Mouse (Mus musculus) E14TG2a.4 (cell line): Measurements from ENCODE around the gene Ccdc61.

ENCODE experiments used
- CTCF ChIP-seq: conservative IDR thresholded peaks from 2 replicates; pipeline ENCODE4 v1.5.1; 2014; ENCODE audit warnings: low read length
- NANOG ChIP-seq: IDR thresholded peaks from 2 replicates; pipeline ENCODE4 v1.6.1; 2014; ENCODE audit warnings: borderline replicate concordance, low read length, mixed read lengths

DNA sequence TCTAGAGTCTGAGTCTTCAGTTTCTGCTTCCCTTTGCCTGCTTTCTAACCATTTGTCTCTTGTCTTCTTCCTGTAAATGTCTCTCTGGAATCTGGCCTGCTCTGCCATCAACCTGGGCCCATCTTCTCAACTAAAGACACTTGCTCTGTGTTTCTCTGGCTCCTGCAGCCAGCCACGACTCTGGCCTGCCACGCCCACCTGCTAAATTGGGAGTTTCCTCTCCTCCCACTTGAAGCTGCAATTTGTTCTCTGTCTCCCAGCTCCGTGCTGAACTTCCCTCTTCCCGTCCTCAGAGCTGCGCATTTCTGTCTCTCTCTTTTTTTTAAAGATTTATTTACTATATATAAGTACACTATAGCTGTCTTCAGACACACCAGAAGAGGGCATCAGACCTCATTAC lies 65.4 kb downstream of the Ccdc61 start:
- TF ChIP-seq CTCF (no peak), NANOG (no peak)
